Mouse (Mus musculus) heart, embryonic 16.5 days (tissue): Measurements from ENCODE around the gene Fkbp10. TPM values are rescaled to one million over a fixed set of nuclear protein-coding genes. Genes with fewer than 3 reads are reported as not detected.

ENCODE experiments used
- ATAC-seq: fragments of 200-750 bp; cut with Nextera tagmentation; replicated peaks from 2 replicates; pipeline ENCODE4 v1.8.0; 2017; ENCODE audit warnings: moderate number of reproducible peaks; ENCODE audit not compliant: insufficient read depth, low FRiP score; ENCODE audit errors: extremely low read depth
- H3K27ac ChIP-seq: fragments of 300-500 bp; sonication (generic); 2 replicates; pipeline ENCODE4 v1.5.1; 2014; ENCODE audit warnings: mild to moderate bottlenecking, low read length, control low read depth, moderate library complexity
- H3K27me3 ChIP-seq: fragments of 300-500 bp; sonication (generic); 2 replicates; pipeline ENCODE4 v1.6.1; 2014; ENCODE audit warnings: low read length, mixed read lengths; ENCODE audit not compliant: control insufficient read depth, insufficient read depth
- H3K36me3 ChIP-seq: fragments of 300-500 bp; sonication (generic); 2 replicates; pipeline ENCODE4 v1.6.1; 2014; ENCODE audit not compliant: control insufficient read depth, insufficient read depth
- H3K4me1 ChIP-seq: fragments of 300-500 bp; sonication (generic); 2 replicates; pipeline ENCODE4 v1.6.1; 2014; ENCODE audit warnings: low read length, mixed read lengths; ENCODE audit not compliant: control insufficient read depth, insufficient read depth
- H3K4me2 ChIP-seq: fragments of 300-500 bp; sonication (generic); 2 replicates; pipeline ENCODE4 v1.6.1; 2014; ENCODE audit warnings: low read depth, mild to moderate bottlenecking, control low read depth, low read length
- H3K4me3 ChIP-seq: fragments of 300-500 bp; sonication (generic); 2 replicates; pipeline ENCODE4 v1.5.1; 2014; ENCODE audit warnings: mild to moderate bottlenecking, control low read depth, low read length
- H3K9ac ChIP-seq: fragments of 300-500 bp; sonication (generic); 2 replicates; pipeline ENCODE4 v1.6.1; 2014; ENCODE audit warnings: low read length, control low read depth
- H3K9me3 ChIP-seq: fragments of 300-500 bp; sonication (generic); replicated peaks from 2 replicates; pipeline ENCODE4 v1.6.1; 2016; ENCODE audit warnings: low read length; ENCODE audit not compliant: control insufficient read depth
- WGBS: fragments of 180-500 bp; shearing (Covaris S2); extraction: QIAGEN DNeasy Blood & Tissue Kit; methylation state at CpG from one replicate; pipeline ENCODE4 v1.1.7; 2014; 5-methylcytosine and 5-hydroxymethylcytosine counted together
- polyA plus RNA-seq: library from polyadenylated mRNA; unstranded; fragments of >200 nt; fragmentation: Nextera tagmentation; extraction: Ambion mirVana; gene quantifications from 2 replicates; pipeline ENCODE4 v1.2.1, GENCODE M21; 2015

The Fkbp10 gene
- polyA plus RNA-seq, 1 experiment from 2014 or later = 89.4 TPM

DNA sequence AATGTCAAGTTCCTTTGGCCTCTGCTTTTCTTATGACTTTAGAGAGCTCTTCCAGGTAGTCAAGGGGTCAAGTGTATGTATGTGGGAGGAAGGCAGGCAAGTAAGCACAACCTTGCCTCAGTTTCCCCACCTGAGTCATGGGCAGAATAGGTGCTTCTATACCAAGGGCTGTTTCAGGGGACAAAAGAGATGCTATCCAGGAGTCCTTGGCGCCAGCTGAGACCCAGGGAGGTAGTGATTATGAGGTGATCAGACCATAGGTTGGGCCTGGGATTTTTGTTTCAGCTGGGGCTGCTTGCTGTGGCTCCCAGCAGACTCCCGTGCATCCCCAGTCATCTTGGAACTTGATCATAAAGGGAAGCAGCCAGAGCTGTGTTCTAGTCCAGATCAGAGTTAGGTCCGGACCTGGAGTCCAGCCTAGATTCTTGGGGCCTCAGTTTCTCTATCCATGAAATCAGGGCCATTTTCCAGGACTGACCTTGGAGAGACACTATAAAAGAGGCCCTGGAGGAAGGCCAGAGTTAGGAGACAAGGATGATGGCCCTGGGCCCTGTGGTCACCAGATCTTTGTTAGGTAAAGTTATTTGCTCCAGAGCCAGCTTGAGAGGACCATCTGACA is 10.9 kb upstream of the Fkbp10 start:
- no peak overlapping the region for H3K4me2 ChIP-seq
- WGBS = 89% methylated on average over 3 of the region's 3 CpGs
- peak overlapping the region; percentile 95 for H3K27ac ChIP-seq
- no peaks in the 10 kb centered on the region for H3K27me3 ChIP-seq
- no peak overlapping the region for H3K9ac ChIP-seq
- no peak for ATAC-seq
- no peak overlapping the region for H3K4me3 ChIP-seq
- H3K4me1 ChIP-seq = peaks cover 51% of the 10 kb centered on the region
- H3K9me3 ChIP-seq = no peaks in the 10 kb centered on the region
- peaks cover 5% of the 10 kb centered on the region; the same call in 1 of the 2 replicates for H3K36me3 ChIP-seq

DNA sequence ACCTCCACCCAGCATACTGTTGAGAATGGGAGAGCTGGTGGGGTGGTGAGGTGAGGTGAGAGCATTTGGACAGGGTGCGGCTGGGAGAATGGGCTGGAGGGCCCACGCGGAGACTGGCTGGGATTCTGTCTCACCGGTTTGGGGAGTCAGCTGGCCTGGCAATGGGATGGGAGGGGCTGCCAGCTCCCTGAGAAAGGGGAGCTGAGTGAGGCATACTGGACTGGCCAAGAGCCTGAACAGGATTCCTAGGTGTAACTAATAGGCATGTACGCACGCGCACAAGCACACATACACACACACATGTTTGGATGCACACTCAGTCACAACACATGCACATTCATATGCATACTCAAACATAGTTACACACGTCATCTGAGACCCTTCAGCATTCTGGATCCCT is 9.2 kb upstream of the Fkbp10 start:
- H3K36me3 ChIP-seq = peaks cover 8% of the 10 kb centered on the region
- H3K4me2 ChIP-seq = no peak overlapping the region
- H3K4me3 ChIP-seq = no peak overlapping the region
- ATAC-seq = no peak
- no peaks in the 10 kb centered on the region for H3K9me3 ChIP-seq
- H3K27ac ChIP-seq = no peak overlapping the region
- no peaks in the 10 kb centered on the region for H3K27me3 ChIP-seq
- H3K4me1 ChIP-seq = peaks cover 37% of the 10 kb centered on the region
- 78% methylated on average over 8 of the region's 8 CpGs for WGBS
- no peak overlapping the region for H3K9ac ChIP-seq

DNA sequence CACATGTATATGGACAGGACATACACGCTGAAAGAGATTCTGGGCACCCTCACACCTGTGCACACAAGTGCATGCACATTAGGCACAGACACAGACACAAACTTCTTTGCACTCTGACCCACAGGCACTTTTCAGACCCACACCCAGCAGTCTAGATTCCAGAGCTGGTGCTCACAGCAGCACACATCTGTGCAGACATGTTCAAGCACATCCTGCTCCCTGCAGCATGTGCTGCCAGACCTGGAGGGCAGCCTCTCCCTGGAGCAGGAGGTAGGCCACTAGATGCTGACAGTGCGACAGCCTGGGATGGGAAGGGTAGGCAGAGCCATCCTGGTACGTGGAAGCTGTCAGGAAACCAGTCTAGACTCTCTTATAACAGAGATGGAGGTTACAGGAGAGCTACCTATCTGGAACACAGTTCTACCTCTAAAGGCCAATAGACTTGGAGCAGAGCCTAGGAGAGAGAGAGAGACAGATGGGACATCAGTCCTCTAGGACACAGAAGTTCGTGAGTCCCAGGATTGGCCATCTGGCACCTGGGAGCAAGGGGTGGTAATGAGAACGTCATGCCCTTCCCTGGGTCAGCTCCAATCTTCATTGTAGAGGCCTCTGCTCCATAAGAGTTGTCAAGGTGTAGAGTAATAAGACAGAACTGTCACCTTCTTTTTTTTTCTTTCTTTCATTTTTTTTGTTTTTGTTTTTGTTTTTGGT is 8.3 kb upstream of the Fkbp10 start:
- Histone ChIP-seq H3K4me2 (no peak overlapping the region), H3K9me3 (no peaks in the 10 kb centered on the region), H3K27me3 (no peaks in the 10 kb centered on the region), H3K27ac (no peak overlapping the region), H3K4me1 (peaks cover 32% of the 10 kb centered on the region), H3K36me3 (peaks cover 8% of the 10 kb centered on the region), H3K9ac (0 out of 2 replicates have a peak overlapping the region, but pooled peaks have one; percentile 22), H3K4me3 (no peak overlapping the region)
- WGBS = 84% methylated on average over 5 of the region's 5 CpGs
- ATAC-seq = no peak

GRCm38 (mm10) chr11:100408076-100408834 is 7.2 kb upstream of the Fkbp10 start:
- H3K27ac ChIP-seq = peak overlapping the region; percentile 37
- 36% methylated on average over 10 of the region's 10 CpGs for WGBS
- ATAC-seq = peak; percentile 46; the same call in 1 of the 2 replicates
- no peak overlapping the region for H3K4me2 ChIP-seq
- no peaks in the 10 kb centered on the region for H3K9me3 ChIP-seq
- no peak overlapping the region for H3K9ac ChIP-seq
- peaks cover 8% of the 10 kb centered on the region for H3K36me3 ChIP-seq
- H3K27me3 ChIP-seq = no peaks in the 10 kb centered on the region
- H3K4me3 ChIP-seq = no peak overlapping the region
- peaks cover 33% of the 10 kb centered on the region for H3K4me1 ChIP-seq

GRCm38 (mm10) chr11:100408835-100409462 is 6.5 kb upstream of the Fkbp10 start:
- 91% methylated on average over 12 of the region's 12 CpGs for WGBS
- Histone ChIP-seq H3K4me3 (no peak overlapping the region), H3K27ac (no peak overlapping the region), H3K9ac (no peak overlapping the region), H3K4me1 (peaks cover 30% of the 10 kb centered on the region), H3K27me3 (no peaks in the 10 kb centered on the region), H3K9me3 (no peaks in the 10 kb centered on the region), H3K36me3 (peaks cover 8% of the 10 kb centered on the region), H3K4me2 (no peak overlapping the region)
- ATAC-seq = no peak

DNA sequence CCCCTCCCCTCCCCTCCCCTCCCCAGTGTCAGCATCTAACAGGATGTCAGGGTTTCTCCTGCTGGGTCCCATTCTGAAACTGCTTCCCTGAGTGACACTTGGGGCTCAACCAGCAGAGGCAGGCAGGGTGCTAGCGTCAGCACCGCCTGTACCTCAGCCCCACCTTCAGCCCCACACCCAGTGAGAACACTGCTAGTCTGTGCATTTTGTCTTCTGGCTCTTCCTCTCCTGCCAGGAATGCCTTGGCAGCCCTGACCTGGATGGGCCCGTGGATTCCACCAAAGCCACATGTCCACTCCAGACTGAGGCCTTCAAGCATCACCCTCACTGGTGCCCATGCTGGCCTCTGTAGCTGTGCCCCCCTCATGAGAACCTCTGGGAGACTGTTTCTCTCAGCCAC is 5.8 kb upstream of the Fkbp10 start:
- ATAC-seq = no peak
- Histone ChIP-seq H3K27ac (no peak overlapping the region), H3K27me3 (no peaks in the 10 kb centered on the region), H3K9ac (no peak overlapping the region), H3K36me3 (peaks cover 8% of the 10 kb centered on the region), H3K4me2 (no peak overlapping the region), H3K4me3 (no peak overlapping the region), H3K9me3 (no peaks in the 10 kb centered on the region), H3K4me1 (peaks cover 26% of the 10 kb centered on the region)
- WGBS = 67% methylated on average over 3 of the region's 3 CpGs

GRCm38 (mm10) chr11:100411736-100412135 is 3.8 kb upstream of the Fkbp10 start:
- no peaks in the 10 kb centered on the region for H3K9me3 ChIP-seq
- H3K4me3 ChIP-seq = no peak overlapping the region
- 58% methylated on average over 11 of the region's 11 CpGs for WGBS
- H3K4me2 ChIP-seq = no peak overlapping the region; the same call in 1 of the 2 replicates
- H3K4me1 ChIP-seq = peaks cover 32% of the 10 kb centered on the region
- H3K36me3 ChIP-seq = peaks cover 8% of the 10 kb centered on the region
- no peak for ATAC-seq
- H3K9ac ChIP-seq = no peak overlapping the region
- H3K27me3 ChIP-seq = no peaks in the 10 kb centered on the region
- no peak overlapping the region for H3K27ac ChIP-seq

DNA sequence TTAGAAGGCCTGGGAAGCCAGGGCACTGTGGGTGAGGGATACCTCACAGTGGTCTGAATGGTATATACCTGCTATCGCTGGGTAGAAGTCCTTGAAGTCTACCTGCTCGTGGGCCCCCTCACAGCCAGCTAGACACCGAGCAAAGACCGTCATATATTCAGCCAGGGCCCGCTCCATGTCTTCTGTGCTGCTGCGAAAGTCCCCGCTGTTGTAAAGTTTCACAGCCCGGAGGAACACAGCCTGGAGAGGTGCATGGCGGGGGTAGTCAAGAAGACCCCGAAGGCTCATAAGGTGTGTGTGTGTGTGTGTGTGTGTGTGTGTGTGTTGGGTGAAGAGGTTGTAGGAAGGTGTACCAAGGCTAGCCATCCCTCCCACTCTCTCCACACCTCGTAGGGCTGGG is 2.0 kb upstream of the Fkbp10 start:
- H3K9ac ChIP-seq = peak overlapping the region; percentile 74
- H3K4me3 ChIP-seq = peak overlapping the region; percentile 60
- no peak for ATAC-seq
- 55% methylated on average over 11 of the region's 11 CpGs for WGBS
- H3K4me2 ChIP-seq = peak overlapping the region; percentile 87
- H3K27me3 ChIP-seq = no peaks in the 10 kb centered on the region
- peaks cover 7% of the 10 kb centered on the region for H3K36me3 ChIP-seq
- no peaks in the 10 kb centered on the region for H3K9me3 ChIP-seq
- H3K4me1 ChIP-seq = peaks cover 26% of the 10 kb centered on the region
- peak overlapping the region; percentile 95; the same call in 1 of the 2 replicates for H3K27ac ChIP-seq
